Mouse (Mus musculus): ENCODE data around the gene Wdr89.

GRCm38 (mm10) chr12:75669258-75670106, at the start of gene Wdr89:
- no peak for TF ChIP-seq CTCF (conservative IDR thresholded peaks at IDR 0.05; ENCODE audit: low read length)
- TF ChIP-seq POU5F1 (IDR thresholded peaks at IDR 0.05; ENCODE audit: borderline replicate concordance, low read length): no peak

Data from E14TG2a.4 (cell line).